Mouse (Mus musculus) MEL (cell line): ENCODE results near the gene Gm17657. TPM values are rescaled to one million over a fixed set of nuclear protein-coding genes. Genes with fewer than 3 reads are reported as not detected.

ENCODE experiments used
- DNase-seq: peaks from one replicate; pipeline ENCODE4 v3.0.0; 2011; ENCODE audit warnings: low read depth, low spot score
- H3K27ac ChIP-seq: 2 replicates; pipeline ENCODE4 v1.5.1; 2012; ENCODE audit warnings: low read depth, mild to moderate bottlenecking, control low read depth, low read length, moderate library complexity; ENCODE audit not compliant: control insufficient read depth
- H3K27me3 ChIP-seq, 2 experiments: fragments of 150-350 bp in 1 of 2; sonication (generic) in 1 of 2; 2 replicates each; pipeline ENCODE4 v1.6.1; 2012; ENCODE audit warnings: low read length in 2 of 2, mild to moderate bottlenecking in 2 of 2, improper control_type of control experiment in 1 of 2, moderate library complexity in 1 of 2; ENCODE audit not compliant: insufficient read depth in 2 of 2, control insufficient read depth in 1 of 2
- H3K36me3 ChIP-seq, 2 experiments: 2 replicates each; pipeline ENCODE4 v1.6.1; 2012 to 2014; ENCODE audit warnings: low read length in 2 of 2, improper control_type of control experiment in 1 of 2, inconsistent platforms in 1 of 2, mild to moderate bottlenecking in 1 of 2; ENCODE audit not compliant: insufficient read depth in 2 of 2, control insufficient read depth in 1 of 2
- H3K4me1 ChIP-seq, 2 experiments: fragments of 150-350 bp in 1 of 2; sonication (generic) in 1 of 2; 2 replicates each; pipeline ENCODE4 v1.6.1; 2012; ENCODE audit warnings: low read length in 2 of 2, improper control_type of control experiment in 1 of 2, mild to moderate bottlenecking in 1 of 2; ENCODE audit not compliant: insufficient read depth in 2 of 2, control insufficient read depth in 1 of 2
- H3K4me3 ChIP-seq, 2 experiments: fragments of 150-350 bp in 1 of 2; sonication (generic) in 1 of 2; 2 replicates each; pipeline ENCODE4 v1.5.1; 2012; ENCODE audit warnings: low read depth in 2 of 2, low read length in 2 of 2, mild to moderate bottlenecking in 2 of 2, moderate library complexity in 2 of 2, control low read depth in 1 of 2, improper control_type of control experiment in 1 of 2; ENCODE audit not compliant: control insufficient read depth in 1 of 2, insufficient read depth in 1 of 2
- H3K79me2 ChIP-seq: 2 replicates; pipeline ENCODE4 v1.6.1; 2012; ENCODE audit warnings: mild to moderate bottlenecking, low read length, moderate library complexity; ENCODE audit not compliant: control insufficient read depth, poor library complexity, insufficient read depth
- H3K9ac ChIP-seq: 2 replicates; pipeline ENCODE4 v1.6.1; 2012; ENCODE audit warnings: low read depth, mild to moderate bottlenecking, control low read depth, low read length, moderate library complexity; ENCODE audit not compliant: control insufficient read depth, poor library complexity, severe bottlenecking
- H3K9me3 ChIP-seq: fragments of 150-350 bp; sonication (generic); replicated peaks from 2 replicates; pipeline ENCODE4 v1.6.1; 2012; ENCODE audit warnings: mild to moderate bottlenecking, low read length, improper control_type of control experiment, moderate library complexity; ENCODE audit not compliant: insufficient read depth
- BHLHE40 ChIP-seq: IDR thresholded peaks from 2 replicates; pipeline ENCODE4 v1.6.1; 2012; ENCODE audit warnings: low read depth, mild to moderate bottlenecking, inconsistent platforms, low read length, improper control_type of control experiment, borderline replicate concordance
- CTCF ChIP-seq, 3 experiments: IDR thresholded peaks in 2 of 3; conservative IDR thresholded peaks in 1 of 3; 2 replicates each; pipeline ENCODE4 v1.5.1; 2011 to 2012; ENCODE audit warnings: low read length in 3 of 3, low read depth in 2 of 3, mild to moderate bottlenecking in 2 of 3, improper control_type of control experiment in 1 of 3, inconsistent platforms in 1 of 3, mixed read lengths in 1 of 3, moderate library complexity in 1 of 3; ENCODE audit not compliant: control insufficient read depth in 1 of 3, insufficient read depth in 1 of 3, poor library complexity in 1 of 3, severe bottlenecking in 1 of 3
- E2F4 ChIP-seq: IDR thresholded peaks from 2 replicates; pipeline ENCODE4 v1.6.1; 2011; ENCODE audit warnings: low read depth, low read length, improper control_type of control experiment, borderline replicate concordance
- GABPA ChIP-seq: IDR thresholded peaks from 2 replicates; pipeline ENCODE4 v1.6.1; 2012; ENCODE audit warnings: low read depth, mild to moderate bottlenecking, inconsistent platforms, low read length, improper control_type of control experiment, moderate library complexity
- GATA1 ChIP-seq: IDR thresholded peaks from 2 replicates; pipeline ENCODE4 v1.6.1; 2011; ENCODE audit warnings: low read depth, low read length, improper control_type of control experiment
- MAFK ChIP-seq: IDR thresholded peaks from 2 replicates; pipeline ENCODE4 v1.6.1; 2011; ENCODE audit warnings: low read depth, mild to moderate bottlenecking, low read length, improper control_type of control experiment, borderline replicate concordance
- MEF2A ChIP-seq: IDR thresholded peaks from 2 replicates; pipeline ENCODE4 v1.6.1; 2014; ENCODE audit warnings: low read depth, mild to moderate bottlenecking, inconsistent platforms, low read length, improper control_type of control experiment; ENCODE audit not compliant: poor library complexity, insufficient replicate concordance, severe bottlenecking; ENCODE audit errors: extremely low read depth
- NELFE ChIP-seq: IDR thresholded peaks from 2 replicates; pipeline ENCODE4 v1.6.1; 2011; ENCODE audit warnings: low read depth, low read length, improper control_type of control experiment
- NRF1 ChIP-seq: IDR thresholded peaks from 2 replicates; pipeline ENCODE4 v1.6.1; 2014; ENCODE audit warnings: low read depth, mild to moderate bottlenecking, inconsistent platforms, low read length, improper control_type of control experiment, moderate library complexity; ENCODE audit not compliant: poor library complexity, insufficient read depth, severe bottlenecking
- POLR2AphosphoS5 ChIP-seq: IDR thresholded peaks from 2 replicates; pipeline ENCODE4 v1.6.1; 2012; ENCODE audit warnings: low read depth, borderline replicate concordance, mild to moderate bottlenecking, inconsistent platforms, low read length, moderate library complexity, mixed read lengths
- TBP ChIP-seq: IDR thresholded peaks from 2 replicates; pipeline ENCODE4 v1.8.0; 2011; ENCODE audit warnings: low read depth, low read length, improper control_type of control experiment
- ZC3H11A ChIP-seq: IDR thresholded peaks from 2 replicates; pipeline ENCODE4 v1.6.1; 2012; ENCODE audit warnings: low read depth, mild to moderate bottlenecking, inconsistent platforms, low read length, improper control_type of control experiment
- ZNF384 ChIP-seq: IDR thresholded peaks from 2 replicates; pipeline ENCODE4 v1.6.1; 2012; ENCODE audit warnings: low read depth, mild to moderate bottlenecking, inconsistent platforms, low read length, improper control_type of control experiment
- polyA plus RNA-seq, 2 experiments: library from polyadenylated mRNA; stranded (reverse) in 1 of 2; unstranded in 1 of 2; fragments of >175 nt in 1 of 2; fragments of >200 nt in 1 of 2; gene quantifications; 2 replicates each; pipeline versions ENCODE4 v1.2.1 to v1.2.4; 2012; ENCODE audit warnings: low replicate concordance in 2 of 2, low read depth in 1 of 2; ENCODE audit not compliant: insufficient read length in 2 of 2, insufficient read depth in 1 of 2, missing spikeins in 1 of 2
- total RNA-seq: library from RNA; depleted of rRNA; stranded (reverse); fragments of 300-350 nt; gene quantifications from 2 replicates; pipeline ENCODE4 v1.2.3, GENCODE M21; 2012

Gene Gm17657
- total and polyA plus RNA-seq, 3 experiments, result 0.31 to 2.7 TPM; not detected in 1

GRCm38 (mm10) chr17:29485336-29486233 is 63.9 kb downstream of the Gm17657 start:
- Histone ChIP-seq H3K27me3 (no peaks in the 10 kb centered on the region), H3K79me2 (peaks cover 2% of the 10 kb centered on the region; the same call in 1 of the 2 replicates), H3K4me3 (no peak overlapping the region)
- no peak for DNase-seq
- TF ChIP-seq ZNF384 (peak; percentile 34; the same call in 1 of the 2 replicates), ZC3H11A (no peak)
- TF ChIP-seq, all 39 proteins: peak for 1
- H3K9ac ChIP-seq, result no peak overlapping the region
- H3K4me1 ChIP-seq, result peaks cover 0 to 6% of the 10 kb centered on the region in 2 experiments; a peak in 1 of 4 replicates
- peaks cover 0 to 7% of the 10 kb centered on the region in 2 experiments; a peak in 2 of 4 replicates for H3K36me3 ChIP-seq
- no peaks in the 10 kb centered on the region for H3K9me3 ChIP-seq
- H3K27ac ChIP-seq, result no peak overlapping the region

- no peaks in the 10 kb centered on the region for H3K27me3 ChIP-seq
- TF ChIP-seq CTCF (IDR thresholded peaks at IDR 0.05 in 2 of 3, conservative IDR thresholded peaks at IDR 0.05 in 1 of 3; ENCODE audit: control insufficient read depth in 1 of 3, insufficient read depth in 1 of 3, low read depth in 2 of 3, low read length in 3 of 3, poor library complexity in 1 of 3, severe bottlenecking in 1 of 3), result peak in 1 of 3 experiments; percentile 13; a peak in 1 of 6 replicates
- TF ChIP-seq TBP, result no peak
- no peaks in the 10 kb centered on the region; the same call in 1 of the 2 replicates for H3K79me2 ChIP-seq
- no peak for DNase-seq
- peaks cover 0 to 7% of the 10 kb centered on the region in 2 experiments; a peak in 2 of 4 replicates for H3K36me3 ChIP-seq
- no peak overlapping the region for H3K27ac ChIP-seq
- H3K9me3 ChIP-seq, result no peaks in the 10 kb centered on the region
- H3K4me3 ChIP-seq, result no peak overlapping the region
- no peak overlapping the region for H3K9ac ChIP-seq
- peaks cover 0 to 6% of the 10 kb centered on the region in 2 experiments; a peak in 1 of 4 replicates for H3K4me1 ChIP-seq
These were observed 65.0 kb downstream of the Gm17657 start for GRCm38 (mm10) chr17:29484431-29484830.

- H3K4me3 ChIP-seq, result no peak overlapping the region
- no peaks in the 10 kb centered on the region for H3K27me3 ChIP-seq
- TF ChIP-seq NRF1 (no peak), GATA1 (no peak), BHLHE40 (no peak), MAFK (no peak), E2F4 (no peak), MEF2A (no peak), NELFE (no peak), GABPA (no peak), POLR2AphosphoS5 (no peak)
- TF ChIP-seq, all 39 proteins: peak for 0
- no peaks in the 10 kb centered on the region for H3K79me2 ChIP-seq
- 0 out of 4 replicates have a peak, but pooled peaks cover 0 to 3% of the 10 kb centered on the region in 2 experiments for H3K4me1 ChIP-seq
- H3K9ac ChIP-seq, result no peak overlapping the region
- H3K27ac ChIP-seq, result no peak overlapping the region
- peaks cover 0 to 2% of the 10 kb centered on the region in 2 experiments; a peak in 1 of 4 replicates for H3K36me3 ChIP-seq
- H3K9me3 ChIP-seq, result no peaks in the 10 kb centered on the region
- no peak for DNase-seq
These were observed 66.2 kb downstream of the Gm17657 start for GRCm38 (mm10) chr17:29483282-29483681.
